Mouse (Mus musculus) MEL (cell line): ENCODE measurements at regions not wholly inside any gene's neighbourhood (a gene's known extent, or its start where the extent isn't known, plus 50 kb on each side); places are given as distances from the start of the nearest gene placed in this dataset.

ENCODE experiments used
- DNase-seq: peaks from one replicate; pipeline ENCODE4 v3.0.0; 2011; ENCODE audit warnings: low read depth, low spot score
- H3K27ac ChIP-seq: 2 replicates; pipeline ENCODE4 v1.5.1; 2012; ENCODE audit warnings: low read depth, mild to moderate bottlenecking, control low read depth, low read length, moderate library complexity; ENCODE audit not compliant: control insufficient read depth
- H3K27me3 ChIP-seq, 2 experiments: fragments of 150-350 bp in 1 of 2; sonication (generic) in 1 of 2; 2 replicates each; pipeline ENCODE4 v1.6.1; 2012; ENCODE audit warnings: low read length in 2 of 2, mild to moderate bottlenecking in 2 of 2, improper control_type of control experiment in 1 of 2, moderate library complexity in 1 of 2; ENCODE audit not compliant: insufficient read depth in 2 of 2, control insufficient read depth in 1 of 2
- H3K36me3 ChIP-seq, 2 experiments: 2 replicates each; pipeline ENCODE4 v1.6.1; 2012 to 2014; ENCODE audit warnings: low read length in 2 of 2, improper control_type of control experiment in 1 of 2, inconsistent platforms in 1 of 2, mild to moderate bottlenecking in 1 of 2; ENCODE audit not compliant: insufficient read depth in 2 of 2, control insufficient read depth in 1 of 2
- H3K4me1 ChIP-seq, 2 experiments: fragments of 150-350 bp in 1 of 2; sonication (generic) in 1 of 2; 2 replicates each; pipeline ENCODE4 v1.6.1; 2012; ENCODE audit warnings: low read length in 2 of 2, improper control_type of control experiment in 1 of 2, mild to moderate bottlenecking in 1 of 2; ENCODE audit not compliant: insufficient read depth in 2 of 2, control insufficient read depth in 1 of 2
- H3K4me3 ChIP-seq, 2 experiments: fragments of 150-350 bp in 1 of 2; sonication (generic) in 1 of 2; 2 replicates each; pipeline ENCODE4 v1.5.1; 2012; ENCODE audit warnings: low read depth in 2 of 2, low read length in 2 of 2, mild to moderate bottlenecking in 2 of 2, moderate library complexity in 2 of 2, control low read depth in 1 of 2, improper control_type of control experiment in 1 of 2; ENCODE audit not compliant: control insufficient read depth in 1 of 2, insufficient read depth in 1 of 2
- H3K79me2 ChIP-seq: 2 replicates; pipeline ENCODE4 v1.6.1; 2012; ENCODE audit warnings: mild to moderate bottlenecking, low read length, moderate library complexity; ENCODE audit not compliant: control insufficient read depth, poor library complexity, insufficient read depth
- H3K9ac ChIP-seq: 2 replicates; pipeline ENCODE4 v1.6.1; 2012; ENCODE audit warnings: low read depth, mild to moderate bottlenecking, control low read depth, low read length, moderate library complexity; ENCODE audit not compliant: control insufficient read depth, poor library complexity, severe bottlenecking
- H3K9me3 ChIP-seq: fragments of 150-350 bp; sonication (generic); replicated peaks from 2 replicates; pipeline ENCODE4 v1.6.1; 2012; ENCODE audit warnings: mild to moderate bottlenecking, low read length, improper control_type of control experiment, moderate library complexity; ENCODE audit not compliant: insufficient read depth
- BHLHE40 ChIP-seq: IDR thresholded peaks from 2 replicates; pipeline ENCODE4 v1.6.1; 2012; ENCODE audit warnings: low read depth, mild to moderate bottlenecking, inconsistent platforms, low read length, improper control_type of control experiment, borderline replicate concordance
- CHD1 ChIP-seq: IDR thresholded peaks from 2 replicates; pipeline ENCODE4 v1.6.1; 2012; ENCODE audit warnings: low read depth, mild to moderate bottlenecking, inconsistent platforms, low read length, improper control_type of control experiment
- CHD2 ChIP-seq: IDR thresholded peaks from 2 replicates; pipeline ENCODE4 v1.6.1; 2011; ENCODE audit warnings: low read length, improper control_type of control experiment
- CTCF ChIP-seq, 3 experiments: IDR thresholded peaks in 2 of 3; conservative IDR thresholded peaks in 1 of 3; 2 replicates each; pipeline ENCODE4 v1.5.1; 2011 to 2012; ENCODE audit warnings: low read length in 3 of 3, low read depth in 2 of 3, mild to moderate bottlenecking in 2 of 3, improper control_type of control experiment in 1 of 3, inconsistent platforms in 1 of 3, mixed read lengths in 1 of 3, moderate library complexity in 1 of 3; ENCODE audit not compliant: control insufficient read depth in 1 of 3, insufficient read depth in 1 of 3, poor library complexity in 1 of 3, severe bottlenecking in 1 of 3
- E2F4 ChIP-seq: IDR thresholded peaks from 2 replicates; pipeline ENCODE4 v1.6.1; 2011; ENCODE audit warnings: low read depth, low read length, improper control_type of control experiment, borderline replicate concordance
- ETS1 ChIP-seq: IDR thresholded peaks from 2 replicates; pipeline ENCODE4 v1.6.1; 2012; ENCODE audit warnings: low read depth, mild to moderate bottlenecking, inconsistent platforms, low read length, improper control_type of control experiment, moderate library complexity
- GATA1 ChIP-seq: IDR thresholded peaks from 2 replicates; pipeline ENCODE4 v1.6.1; 2011; ENCODE audit warnings: low read depth, low read length, improper control_type of control experiment
- JUND ChIP-seq: IDR thresholded peaks from 2 replicates; pipeline ENCODE4 v1.6.1; 2011; ENCODE audit warnings: low read depth, mild to moderate bottlenecking, improper control_type of control experiment, low read length
- MAFK ChIP-seq: IDR thresholded peaks from 2 replicates; pipeline ENCODE4 v1.6.1; 2011; ENCODE audit warnings: low read depth, mild to moderate bottlenecking, low read length, improper control_type of control experiment, borderline replicate concordance
- MAX ChIP-seq: IDR thresholded peaks from 2 replicates; pipeline ENCODE4 v1.6.1; 2011; ENCODE audit warnings: low read length, improper control_type of control experiment
- MEF2A ChIP-seq: IDR thresholded peaks from 2 replicates; pipeline ENCODE4 v1.6.1; 2014; ENCODE audit warnings: low read depth, mild to moderate bottlenecking, inconsistent platforms, low read length, improper control_type of control experiment; ENCODE audit not compliant: poor library complexity, insufficient replicate concordance, severe bottlenecking; ENCODE audit errors: extremely low read depth
- MXI1 ChIP-seq: IDR thresholded peaks from 2 replicates; pipeline ENCODE4 v1.6.1; 2011; ENCODE audit warnings: mild to moderate bottlenecking, low read depth, low read length, improper control_type of control experiment
- POLR2AphosphoS2 ChIP-seq: IDR thresholded peaks from 2 replicates; pipeline ENCODE4 v1.6.1; 2011; ENCODE audit warnings: low read length, improper control_type of control experiment
- POLR2AphosphoS5 ChIP-seq: IDR thresholded peaks from 2 replicates; pipeline ENCODE4 v1.6.1; 2012; ENCODE audit warnings: low read depth, borderline replicate concordance, mild to moderate bottlenecking, inconsistent platforms, low read length, moderate library complexity, mixed read lengths
- SIN3A ChIP-seq: IDR thresholded peaks from 2 replicates; pipeline ENCODE4 v1.6.1; 2012; ENCODE audit warnings: low read length, improper control_type of control experiment, inconsistent platforms
- SMC3 ChIP-seq: IDR thresholded peaks from 2 replicates; pipeline ENCODE4 v1.6.1; 2011; ENCODE audit warnings: low read depth, low read length, improper control_type of control experiment
- TAL1 ChIP-seq: IDR thresholded peaks from 2 replicates; pipeline ENCODE4 v1.6.1; 2012; ENCODE audit warnings: mild to moderate bottlenecking, inconsistent platforms, low read length, moderate library complexity, mixed read lengths
- TBP ChIP-seq: IDR thresholded peaks from 2 replicates; pipeline ENCODE4 v1.8.0; 2011; ENCODE audit warnings: low read depth, low read length, improper control_type of control experiment
- TCF12 ChIP-seq: IDR thresholded peaks from 2 replicates; pipeline ENCODE4 v1.6.1; 2014; ENCODE audit warnings: low read depth, mild to moderate bottlenecking, inconsistent platforms, low read length, improper control_type of control experiment, moderate library complexity
- UBTF ChIP-seq: IDR thresholded peaks from 2 replicates; pipeline ENCODE4 v1.6.1; 2012; ENCODE audit warnings: low read depth, mild to moderate bottlenecking, inconsistent platforms, low read length, improper control_type of control experiment, moderate library complexity, borderline replicate concordance; ENCODE audit not compliant: insufficient read depth
- USF1 ChIP-seq: IDR thresholded peaks from 2 replicates; pipeline ENCODE4 v1.6.1; 2014; ENCODE audit warnings: low read depth, mild to moderate bottlenecking, inconsistent platforms, low read length, improper control_type of control experiment, moderate library complexity
- USF2 ChIP-seq, 2 experiments: IDR thresholded peaks; 2 replicates each; pipeline ENCODE4 v1.6.1; 2011 to 2012; ENCODE audit warnings: improper control_type of control experiment in 2 of 2, low read length in 2 of 2, borderline replicate concordance in 1 of 2, inconsistent platforms in 1 of 2, low read depth in 1 of 2, mild to moderate bottlenecking in 1 of 2; ENCODE audit not compliant: insufficient read depth in 1 of 2
- ZC3H11A ChIP-seq: IDR thresholded peaks from 2 replicates; pipeline ENCODE4 v1.6.1; 2012; ENCODE audit warnings: low read depth, mild to moderate bottlenecking, inconsistent platforms, low read length, improper control_type of control experiment
- ZNF384 ChIP-seq: IDR thresholded peaks from 2 replicates; pipeline ENCODE4 v1.6.1; 2012; ENCODE audit warnings: low read depth, mild to moderate bottlenecking, inconsistent platforms, low read length, improper control_type of control experiment

DNA sequence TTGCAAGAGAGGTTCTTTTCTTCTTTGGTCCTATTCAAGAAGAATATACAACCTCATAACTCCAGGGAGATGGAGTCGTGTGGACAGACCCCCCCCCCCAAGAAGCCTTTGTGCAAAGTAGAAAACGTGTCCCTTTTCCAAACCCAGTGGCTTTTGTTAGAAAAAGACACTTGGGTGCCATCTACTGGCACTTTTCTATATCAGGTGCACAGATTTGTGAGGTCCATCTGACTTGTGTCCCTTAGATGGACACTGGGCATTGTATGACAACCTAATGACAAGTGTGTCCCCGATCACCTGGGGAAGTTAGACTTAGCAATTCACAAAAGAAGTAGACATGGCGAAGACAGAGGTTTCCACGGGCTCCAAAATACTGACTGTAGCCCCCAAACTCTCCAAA, 361.1 kb upstream of the Jmjd1c start:
- H3K4me3 ChIP-seq, result no peak overlapping the region
- H3K27ac ChIP-seq, result no peak overlapping the region
- DNase-seq, result no peak
- H3K9ac ChIP-seq, result no peak overlapping the region
- no peaks in the 10 kb centered on the region for H3K27me3 ChIP-seq
- no peaks in the 10 kb centered on the region for H3K36me3 ChIP-seq
- H3K79me2 ChIP-seq, result no peaks in the 10 kb centered on the region
- TF ChIP-seq USF1 (no peak), TAL1 (no peak), BHLHE40 (no peak), GATA1 (no peak), TCF12 (no peak), CHD1 (no peak), MXI1 (no peak), POLR2AphosphoS5 (no peak), ZC3H11A (no peak), POLR2AphosphoS2 (no peak), UBTF (no peak), CHD2 (no peak), MAFK (no peak), TBP (no peak), ETS1 (no peak), E2F4 (no peak)
- no peaks in the 10 kb centered on the region for H3K9me3 ChIP-seq
- H3K4me1 ChIP-seq, result no peaks in the 10 kb centered on the region

DNA sequence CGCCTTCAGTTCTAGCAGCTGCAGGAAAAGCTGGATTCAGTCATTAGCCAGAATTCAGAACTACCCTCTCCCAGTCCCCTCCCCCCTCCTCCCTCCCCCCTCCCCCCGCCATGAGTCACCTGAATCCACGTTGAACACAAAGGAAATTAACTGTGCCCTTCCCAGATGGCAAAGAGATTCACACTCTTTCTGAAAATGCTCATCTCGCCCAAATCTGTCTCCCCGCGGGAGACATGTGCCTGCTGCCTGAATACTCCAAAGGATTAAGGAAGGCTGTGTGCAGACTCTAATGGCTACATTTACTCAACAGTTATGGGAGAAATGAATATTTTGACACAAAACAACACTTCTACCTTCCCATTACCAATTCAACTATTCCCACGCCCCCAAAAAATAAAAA, 356.9 kb upstream of the Jmjd1c start:
- DNase-seq, result no peak

More for the DNA sequence above, 356.9 kb upstream of the Jmjd1c start:
- TF ChIP-seq SIN3A, result no peak
- TF ChIP-seq MAX, result no peak
- no peak for TF ChIP-seq JUND
- TF ChIP-seq TCF12, result no peak
- no peak for TF ChIP-seq MEF2A
- no peak for TF ChIP-seq CTCF (IDR thresholded peaks at IDR 0.05 in 2 of 3, conservative IDR thresholded peaks at IDR 0.05 in 1 of 3; ENCODE audit: control insufficient read depth in 1 of 3, insufficient read depth in 1 of 3, low read depth in 2 of 3, low read length in 3 of 3, poor library complexity in 1 of 3, severe bottlenecking in 1 of 3)
- TF ChIP-seq USF2 (IDR thresholded peaks at IDR 0.05; ENCODE audit: borderline replicate concordance in 1 of 2, insufficient read depth in 1 of 2, low read depth in 1 of 2, low read length in 2 of 2), result no peak
- no peak for TF ChIP-seq BHLHE40
- TF ChIP-seq ZC3H11A, result no peak
- TF ChIP-seq MXI1, result no peak
- no peak for TF ChIP-seq CHD1
- no peak for TF ChIP-seq E2F4
- no peak for TF ChIP-seq SMC3
- TF ChIP-seq POLR2AphosphoS5, result no peak
- TF ChIP-seq ZNF384, result no peak
- TF ChIP-seq UBTF, result no peak
- Histone ChIP-seq H3K79me2 (no peaks in the 10 kb centered on the region), H3K4me3 (no peak overlapping the region), H3K9me3 (no peaks in the 10 kb centered on the region), H3K36me3 (no peaks in the 10 kb centered on the region), H3K4me1 (no peaks in the 10 kb centered on the region), H3K27me3 (no peaks in the 10 kb centered on the region), H3K27ac (no peak overlapping the region), H3K9ac (no peak overlapping the region)
